Mouse (Mus musculus) kidney, adult 2 months (tissue): ENCODE data around the gene Tcf3. TPM values are rescaled to one million over a fixed set of nuclear protein-coding genes. Genes with fewer than 3 reads are reported as not detected.
A peak's percentile ranks its signal among the peaks of the same experiment; 100 is the strongest.

Source experiments
- DNase-seq: peaks from one replicate; pipeline ENCODE4 v3.0.0; 2021
- H3K27ac ChIP-seq: fragments of 200-500 bp; 2 replicates; pipeline ENCODE4 v1.5.1; 2012; ENCODE audit warnings: low read depth, low read length, control low read depth, inconsistent platforms; ENCODE audit not compliant: insufficient read depth
- H3K27me3 ChIP-seq: fragments of 200-500 bp; replicated peaks from 2 replicates; pipeline ENCODE4 v1.6.1; 2012; ENCODE audit warnings: mild to moderate bottlenecking, moderate library complexity, low read length, inconsistent platforms; ENCODE audit not compliant: control insufficient read depth, insufficient read depth
- H3K36me3 ChIP-seq: fragments of 200-500 bp; 2 replicates; pipeline ENCODE4 v1.6.1; 2012; ENCODE audit warnings: mild to moderate bottlenecking, moderate library complexity, low read length, inconsistent platforms; ENCODE audit not compliant: control insufficient read depth, insufficient read depth
- H3K4me1 ChIP-seq: fragments of 200-500 bp; 2 replicates; pipeline ENCODE4 v1.6.1; 2011; ENCODE audit warnings: low read length; ENCODE audit not compliant: control insufficient read depth, insufficient read depth
- H3K4me3 ChIP-seq: fragments of 200-500 bp; 2 replicates; pipeline ENCODE4 v1.5.1; 2011; ENCODE audit warnings: mild to moderate bottlenecking, low read depth, low read length, control low read depth; ENCODE audit not compliant: insufficient read depth
- CTCF ChIP-seq: fragments of 200-500 bp; conservative IDR thresholded peaks from 2 replicates; pipeline ENCODE4 v1.5.1; 2011; ENCODE audit warnings: low read depth, mild to moderate bottlenecking, control low read depth, low read length, moderate library complexity, mixed read lengths; ENCODE audit not compliant: insufficient read depth, insufficient read length
- POLR2A ChIP-seq: fragments of 200-500 bp; IDR thresholded peaks from one replicate; pipeline ENCODE4 v1.6.1; 2011; ENCODE audit warnings: low read depth, low read length, control low read depth
- WGBS: fragments of 180-500 bp; shearing (Covaris S2); methylation state at CpG from one replicate; pipeline ENCODE4 v1.1.7; 2018; 5-methylcytosine and 5-hydroxymethylcytosine counted together
- polyA plus RNA-seq: library from polyadenylated mRNA; depleted of rRNA; stranded (reverse); fragments of >200 nt; gene quantifications from 2 replicates; pipeline ENCODE4 v1.2.3, GENCODE M21; 2012

Tcf3 gene
- polyA plus RNA-seq, 1 experiment = 33.3 TPM

- TF ChIP-seq POLR2A = no peak
- no peak for TF ChIP-seq CTCF
- Histone ChIP-seq H3K4me1 (no peaks in the 10 kb centered on the region), H3K36me3 (peaks cover 1% of the 10 kb centered on the region; the same call in 1 of the 2 replicates), H3K4me3 (no peak overlapping the region), H3K27ac (no peak overlapping the region), H3K27me3 (no peaks in the 10 kb centered on the region)
- 84% methylated on average over 44 of the region's 44 CpGs for WGBS
- no peak for DNase-seq
Measured at GRCm38 (mm10) chr10:80412656-80413541, 20.5 kb downstream of the Tcf3 start.

- Histone ChIP-seq H3K27ac (no peak overlapping the region), H3K27me3 (no peaks in the 10 kb centered on the region), H3K4me1 (peaks cover 12% of the 10 kb centered on the region), H3K4me3 (no peak overlapping the region), H3K36me3 (no peaks in the 10 kb centered on the region; the same call in 1 of the 2 replicates)
- no peak for DNase-seq
- 41% methylated on average over 4 of the region's 4 CpGs for WGBS
- TF ChIP-seq POLR2A (no peak), CTCF (no peak)
Measured at GRCm38 (mm10) chr10:80407924-80408323, 25.5 kb downstream of the Tcf3 start.

- WGBS = under 1% methylated on average over 27 of the region's 27 CpGs
- Histone ChIP-seq H3K27me3 (no peaks in the 10 kb centered on the region), H3K36me3 (no peaks in the 10 kb centered on the region; the same call in 1 of the 2 replicates), H3K4me3 (peak within 1 kb of the TSS; percentile 93), H3K27ac (peak within 1 kb of the TSS; percentile 81), H3K4me1 (peaks cover 12% of the 10 kb centered on the region)
- TF ChIP-seq POLR2A (peak; percentile 37), CTCF (no peak)
- DNase-seq = peak; percentile 96
Measured at GRCm38 (mm10) chr10:80406684-80407501, 26.6 kb downstream of the Tcf3 start, which contains the start of gene Uqcr11. Uqcr11 (minus strand) TSS chr10:80406830.

GRCm38 (mm10) chr10:80405481-80406173 lies 27.8 kb downstream of the Tcf3 start:
- Histone ChIP-seq H3K4me3 (peak overlapping the region; percentile 93), H3K36me3 (no peaks in the 10 kb centered on the region; the same call in 1 of the 2 replicates), H3K27me3 (no peaks in the 10 kb centered on the region), H3K27ac (no peak overlapping the region; the same call in 1 of the 2 replicates), H3K4me1 (peaks cover 12% of the 10 kb centered on the region)
- DNase-seq = no peak
- whole genome bisulfite sequencing = 44% methylated on average over 10 of the region's 10 CpGs
- peak; percentile 44 for TF ChIP-seq CTCF
- no peak for TF ChIP-seq POLR2A

GRCm38 (mm10) chr10:80403044-80403692 lies 30.3 kb downstream of the Tcf3 start:
- DNase-seq = peak; percentile 67
- no peak overlapping the region for H3K4me3 ChIP-seq
- TF ChIP-seq POLR2A (no peak), CTCF (peak; percentile 61)
- H3K36me3 ChIP-seq = no peaks in the 10 kb centered on the region; the same call in 1 of the 2 replicates
- WGBS = 50% methylated on average over 4 of the region's 4 CpGs
- H3K4me1 ChIP-seq = peaks cover 17% of the 10 kb centered on the region
- H3K27ac ChIP-seq = no peak overlapping the region
- no peaks in the 10 kb centered on the region for H3K27me3 ChIP-seq

GRCm38 (mm10) chr10:80400704-80401161 lies 32.7 kb downstream of the Tcf3 start:
- DNase-seq = no peak
- H3K27ac ChIP-seq = no peak overlapping the region
- no peaks in the 10 kb centered on the region; the same call in 1 of the 2 replicates for H3K36me3 ChIP-seq
- H3K27me3 ChIP-seq = no peaks in the 10 kb centered on the region
- H3K4me1 ChIP-seq = peaks cover 25% of the 10 kb centered on the region
- TF ChIP-seq POLR2A = no peak
- TF ChIP-seq CTCF = no peak
- WGBS = 68% methylated on average over 4 of the region's 4 CpGs
- no peak overlapping the region for H3K4me3 ChIP-seq
